Mouse (Mus musculus) MEL (cell line): ENCODE measurements at regions not wholly inside any gene's neighbourhood (a gene's known extent, or its start where the extent isn't known, plus 50 kb on each side); places are given as distances from the start of the nearest gene placed in this dataset.

Experiments used
- CTCF ChIP-seq, 3 experiments: IDR thresholded peaks in 2 of 3; conservative IDR thresholded peaks in 1 of 3; 2 replicates each; pipeline ENCODE4 v1.5.1; 2011 to 2012; ENCODE audit warnings: low read length in 3 of 3, low read depth in 2 of 3, mild to moderate bottlenecking in 2 of 3, improper control_type of control experiment in 1 of 3, inconsistent platforms in 1 of 3, mixed read lengths in 1 of 3, moderate library complexity in 1 of 3; ENCODE audit not compliant: control insufficient read depth in 1 of 3, insufficient read depth in 1 of 3, poor library complexity in 1 of 3, severe bottlenecking in 1 of 3
- ELF1 ChIP-seq: IDR thresholded peaks from 2 replicates; pipeline ENCODE4 v1.6.1; 2014; ENCODE audit warnings: low read depth, mild to moderate bottlenecking, inconsistent platforms, low read length, improper control_type of control experiment, moderate library complexity
- EP300 ChIP-seq, 2 experiments: IDR thresholded peaks; 2 replicates each; pipeline ENCODE4 v1.6.1; 2011; ENCODE audit warnings: improper control_type of control experiment in 2 of 2, low read length in 2 of 2, low read depth in 1 of 2, mild to moderate bottlenecking in 1 of 2
- GABPA ChIP-seq: IDR thresholded peaks from 2 replicates; pipeline ENCODE4 v1.6.1; 2012; ENCODE audit warnings: low read depth, mild to moderate bottlenecking, inconsistent platforms, low read length, improper control_type of control experiment, moderate library complexity
- MAFK ChIP-seq: IDR thresholded peaks from 2 replicates; pipeline ENCODE4 v1.6.1; 2011; ENCODE audit warnings: low read depth, mild to moderate bottlenecking, low read length, improper control_type of control experiment, borderline replicate concordance
- MYC ChIP-seq: IDR thresholded peaks from 2 replicates; pipeline ENCODE4 v1.6.1; 2011; ENCODE audit warnings: low read depth, mild to moderate bottlenecking, low read length, improper control_type of control experiment, moderate library complexity
- POLR2A ChIP-seq, 2 experiments: IDR thresholded peaks; 2 replicates each; pipeline ENCODE4 v1.6.1; 2011 to 2012; ENCODE audit warnings: low read length in 2 of 2, mild to moderate bottlenecking in 2 of 2, control low read depth in 1 of 2, improper control_type of control experiment in 1 of 2, low read depth in 1 of 2, moderate library complexity in 1 of 2; ENCODE audit not compliant: control insufficient read depth in 1 of 2, insufficient read depth in 1 of 2, poor library complexity in 1 of 2
- RCOR1 ChIP-seq: IDR thresholded peaks from 2 replicates; pipeline ENCODE4 v1.6.1; 2012; ENCODE audit warnings: low read depth, mild to moderate bottlenecking, inconsistent platforms, low read length, improper control_type of control experiment
- SIN3A ChIP-seq: IDR thresholded peaks from 2 replicates; pipeline ENCODE4 v1.6.1; 2012; ENCODE audit warnings: low read length, improper control_type of control experiment, inconsistent platforms
- UBTF ChIP-seq: IDR thresholded peaks from 2 replicates; pipeline ENCODE4 v1.6.1; 2012; ENCODE audit warnings: low read depth, mild to moderate bottlenecking, inconsistent platforms, low read length, improper control_type of control experiment, moderate library complexity, borderline replicate concordance; ENCODE audit not compliant: insufficient read depth
- USF2 ChIP-seq, 2 experiments: IDR thresholded peaks; 2 replicates each; pipeline ENCODE4 v1.6.1; 2011 to 2012; ENCODE audit warnings: improper control_type of control experiment in 2 of 2, low read length in 2 of 2, borderline replicate concordance in 1 of 2, inconsistent platforms in 1 of 2, low read depth in 1 of 2, mild to moderate bottlenecking in 1 of 2; ENCODE audit not compliant: insufficient read depth in 1 of 2

GRCm38 (mm10) chr10:117437970-117438369, 58.2 kb upstream of the Cpsf6 start:
- TF ChIP-seq RCOR1 (no peak), SIN3A (no peak), CTCF (IDR thresholded peaks at IDR 0.05 in 2 of 3, conservative IDR thresholded peaks at IDR 0.05 in 1 of 3; ENCODE audit: control insufficient read depth in 1 of 3, insufficient read depth in 1 of 3, low read depth in 2 of 3, low read length in 3 of 3, poor library complexity in 1 of 3, severe bottlenecking in 1 of 3) (no peak), EP300 (IDR thresholded peaks at IDR 0.05; ENCODE audit: low read depth in 1 of 2, low read length in 2 of 2) (no peak), MYC (no peak), USF2 (IDR thresholded peaks at IDR 0.05; ENCODE audit: borderline replicate concordance in 1 of 2, insufficient read depth in 1 of 2, low read depth in 1 of 2, low read length in 2 of 2) (no peak), POLR2A (IDR thresholded peaks at IDR 0.05; ENCODE audit: control insufficient read depth in 1 of 2, insufficient read depth in 1 of 2, low read depth in 1 of 2, low read length in 2 of 2, poor library complexity in 1 of 2) (no peak), ELF1 (no peak), GABPA (no peak), MAFK (no peak), UBTF (no peak)
